Mouse (Mus musculus) embryo, embryonic 10.5 days (tissue): ENCODE measurements around the gene Poll.

ENCODE experiments used
- DNase-seq: peaks from one replicate; pipeline ENCODE4 v3.0.0-alpha.2; 2015; ENCODE audit warnings: low spot score

Gene Poll

GRCm38 (mm10) chr19:45535214-45535735, 25.1 kb downstream of the Poll start:
- no peak for DNase-seq

- DNase-seq: no peak
Observed at GRCm38 (mm10) chr19:45533617-45534016, 26.7 kb downstream of the Poll start.

- no peak for DNase-seq
Observed at GRCm38 (mm10) chr19:45531554-45531953, 28.8 kb downstream of the Poll start.

- DNase-seq: no peak
Observed at GRCm38 (mm10) chr19:45530200-45530995, 29.9 kb downstream of the Poll start.

- no peak for DNase-seq
Observed at GRCm38 (mm10) chr19:45529294-45529693, 31.0 kb downstream of the Poll start.

GRCm38 (mm10) chr19:45527931-45528534, 32.3 kb downstream of the Poll start:
- DNase-seq: no peak

GRCm38 (mm10) chr19:45527382-45527781, 32.9 kb downstream of the Poll start:
- no peak for DNase-seq

- DNase-seq: no peak
Observed at GRCm38 (mm10) chr19:45516264-45516663, 44.1 kb downstream of the Poll start.

GRCm38 (mm10) chr19:45515341-45515740, 45.0 kb downstream of the Poll start:
- DNase-seq: no peak

- DNase-seq: no peak
Observed at GRCm38 (mm10) chr19:45511406-45511805, 48.9 kb downstream of the Poll start.

GRCm38 (mm10) chr19:45510680-45511079, 49.7 kb downstream of the Poll start:
- DNase-seq: no peak

GRCm38 (mm10) chr19:45507531-45507930, 52.8 kb downstream of the Poll start:
- no peak for DNase-seq

- no peak for DNase-seq
Observed at GRCm38 (mm10) chr19:45505446-45505845, 54.9 kb downstream of the Poll start.
